Mouse (Mus musculus): ENCODE results near the gene Olfr194.
"Not testable (repeated sequence)": the region's sequence is repeated elsewhere in the genome, so short reads cannot be mapped to it uniquely, and the experiment has no call there.

Gene Olfr194

GRCm38 (mm10) chr16:59120969-59121368, at the start of gene Olfr194:
TSS of gene Olfr194 (minus strand) at chr16:59121069.
- no peak for DNase-seq (ENCODE audit: low spot score)

GRCm38 (mm10) chr16:59170354-59170753, 49.5 kb upstream of the Olfr194 start, which contains the start of gene Olfr196:
TSS of gene Olfr196 (minus strand) at chr16:59170454.
- no peak for DNase-seq (ENCODE audit: low spot score)

- DNase-seq (ENCODE audit: low spot score) = no peak
Observed at GRCm38 (mm10) chr16:59151996-59152395, 31.1 kb upstream of the Olfr194 start.

GRCm38 (mm10) chr16:59146746-59147145, 25.9 kb upstream of the Olfr194 start, which contains the start of gene Olfr195:
TSS of gene Olfr195 (plus strand) at chr16:59147046.
- DNase-seq (ENCODE audit: low spot score) = no peak

GRCm38 (mm10) chr16:59141105-59141504, 20.2 kb upstream of the Olfr194 start:
- no peak for DNase-seq (ENCODE audit: low spot score)

- no peak for DNase-seq (ENCODE audit: low spot score)
Observed at GRCm38 (mm10) chr16:59130740-59131139, 9.9 kb upstream of the Olfr194 start.

- DNase-seq (ENCODE audit: low spot score) = no peak
Observed at GRCm38 (mm10) chr16:59111781-59112180, 9.1 kb downstream of the Olfr194 start, which contains the start of gene Olfr193. TSS of gene Olfr193 (minus strand) at chr16:59111881.

GRCm38 (mm10) chr16:59108522-59108921, 12.3 kb downstream of the Olfr194 start:
- not testable (repeated sequence) for DNase-seq (ENCODE audit: low spot score)

GRCm38 (mm10) chr16:59105312-59105711, 15.6 kb downstream of the Olfr194 start:
- DNase-seq (ENCODE audit: low spot score) = no peak

GRCm38 (mm10) chr16:59089722-59090121, 31.1 kb downstream of the Olfr194 start, which contains the start of gene Olfr191:
TSS of gene Olfr191 (minus strand) at chr16:59089822.
- not testable (repeated sequence) for DNase-seq (ENCODE audit: low spot score)

- not testable (repeated sequence) for DNase-seq (ENCODE audit: low spot score)
Observed at GRCm38 (mm10) chr16:59081113-59081512, 39.8 kb downstream of the Olfr194 start.

GRCm38 (mm10) chr16:59077905-59078304, 43.0 kb downstream of the Olfr194 start, which contains the start of gene Olfr190:
TSS of gene Olfr190 (minus strand) at chr16:59078005.
- no peak for DNase-seq (ENCODE audit: low spot score)

- DNase-seq (ENCODE audit: low spot score) = no peak
Observed at GRCm38 (mm10) chr16:59073520-59073919, 47.3 kb downstream of the Olfr194 start.

GRCm38 (mm10) chr16:59071755-59072154, 49.1 kb downstream of the Olfr194 start:
- no peak for DNase-seq (ENCODE audit: low spot score)

All from T-cell, adult 2 months (primary cell).